Mouse (Mus musculus): ENCODE measurements around the gene Ric8a.

Gene Ric8a

DNA sequence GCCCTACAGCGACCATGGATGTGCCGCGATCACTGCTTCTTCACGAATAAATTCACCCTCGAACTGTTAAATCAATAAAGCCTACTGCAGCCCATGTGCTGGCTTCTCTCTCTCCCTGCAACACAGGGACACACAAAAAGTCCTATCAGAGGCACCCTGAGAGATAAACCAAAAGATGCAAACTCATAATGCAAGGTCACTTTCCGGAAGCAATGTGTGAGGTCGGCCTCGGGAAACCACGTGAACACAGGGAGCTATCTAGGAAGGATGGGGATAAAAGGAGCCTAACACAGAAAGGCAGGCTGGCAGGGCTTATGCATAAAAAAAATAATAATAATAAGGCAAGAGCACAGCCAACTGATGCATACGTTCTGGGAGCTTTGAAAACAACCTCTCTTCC, 10.1 kb upstream of the Ric8a start:
- no peak for DNase-seq (ENCODE audit: low spot score)

- DNase-seq (ENCODE audit: low spot score), result no peak
Measured at GRCm38 (mm10) chr7:140847755-140848580, 8.8 kb upstream of the Ric8a start, which contains the start of gene Odf3. Gene Odf3 (plus strand): TSS chr7:140847805.

DNA sequence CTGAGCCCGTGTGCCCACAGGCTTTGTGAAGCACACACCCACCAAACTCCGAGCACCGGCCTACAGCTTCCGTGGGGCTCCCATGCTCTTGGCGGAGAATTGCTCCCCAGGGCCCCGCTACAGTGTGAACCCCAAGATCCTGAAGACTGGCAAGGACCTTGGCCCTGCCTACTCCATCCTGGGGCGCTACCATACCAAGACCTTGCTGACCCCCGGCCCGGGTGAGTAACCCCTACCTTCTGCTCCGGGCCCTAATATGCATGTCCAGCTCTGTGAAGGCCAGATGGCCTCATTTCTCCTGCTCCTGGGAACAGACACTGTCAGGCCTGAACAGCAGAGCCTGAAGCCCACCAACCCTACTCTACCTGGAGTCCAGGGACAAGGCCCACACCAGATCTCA, 8.2 kb upstream of the Ric8a start:
- DNase-seq (ENCODE audit: low spot score), result no peak

GRCm38 (mm10) chr7:140851916-140852315, 4.8 kb upstream of the Ric8a start:
- DNase-seq (ENCODE audit: low spot score), result no peak

DNA sequence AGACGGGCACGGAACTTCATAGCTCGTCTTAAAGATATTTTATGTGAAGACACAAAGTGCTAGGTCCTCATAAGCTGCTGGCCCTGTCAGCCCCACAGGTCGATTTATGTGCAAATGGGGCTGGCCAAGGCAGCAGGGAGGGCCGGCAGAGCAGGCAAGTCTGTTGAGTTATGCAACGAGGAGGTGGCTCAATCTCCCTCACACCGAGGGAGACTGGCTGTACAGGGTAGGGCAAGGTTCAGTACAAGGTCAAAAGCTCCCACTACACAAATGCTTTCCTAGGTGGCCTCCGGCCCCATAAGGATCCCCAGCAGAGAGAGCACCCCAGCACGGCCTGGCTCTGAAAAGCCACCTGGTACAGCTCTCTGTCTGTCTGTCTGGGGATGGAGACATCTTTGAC, 3.4 kb upstream of the Ric8a start:
- peak; percentile 53 for DNase-seq (ENCODE audit: low spot score)

DNA sequence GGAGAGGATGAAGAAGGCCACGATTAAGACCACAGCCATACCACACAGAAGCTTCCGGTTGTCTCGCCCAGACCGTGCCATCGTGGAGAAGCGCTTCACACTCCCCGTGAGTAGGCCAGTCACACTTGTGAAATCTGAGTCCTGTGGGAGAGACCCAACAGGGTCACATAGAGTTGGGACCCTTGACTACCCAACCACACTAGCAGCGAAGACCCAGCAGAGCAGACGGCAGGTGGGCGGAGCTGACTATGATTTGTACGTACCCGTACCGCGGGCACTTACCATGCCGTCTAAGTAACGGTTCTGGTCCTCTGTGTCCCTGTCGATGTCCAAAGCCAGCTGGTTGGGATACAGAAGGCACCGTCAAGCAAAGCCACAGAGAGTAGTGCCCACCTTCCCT, 2.3 kb upstream of the Ric8a start:
- DNase-seq (ENCODE audit: low spot score), result no peak

GRCm38 (mm10) chr7:140855181-140855580, 1.6 kb upstream of the Ric8a start:
- DNase-seq (ENCODE audit: low spot score), result no peak

DNA sequence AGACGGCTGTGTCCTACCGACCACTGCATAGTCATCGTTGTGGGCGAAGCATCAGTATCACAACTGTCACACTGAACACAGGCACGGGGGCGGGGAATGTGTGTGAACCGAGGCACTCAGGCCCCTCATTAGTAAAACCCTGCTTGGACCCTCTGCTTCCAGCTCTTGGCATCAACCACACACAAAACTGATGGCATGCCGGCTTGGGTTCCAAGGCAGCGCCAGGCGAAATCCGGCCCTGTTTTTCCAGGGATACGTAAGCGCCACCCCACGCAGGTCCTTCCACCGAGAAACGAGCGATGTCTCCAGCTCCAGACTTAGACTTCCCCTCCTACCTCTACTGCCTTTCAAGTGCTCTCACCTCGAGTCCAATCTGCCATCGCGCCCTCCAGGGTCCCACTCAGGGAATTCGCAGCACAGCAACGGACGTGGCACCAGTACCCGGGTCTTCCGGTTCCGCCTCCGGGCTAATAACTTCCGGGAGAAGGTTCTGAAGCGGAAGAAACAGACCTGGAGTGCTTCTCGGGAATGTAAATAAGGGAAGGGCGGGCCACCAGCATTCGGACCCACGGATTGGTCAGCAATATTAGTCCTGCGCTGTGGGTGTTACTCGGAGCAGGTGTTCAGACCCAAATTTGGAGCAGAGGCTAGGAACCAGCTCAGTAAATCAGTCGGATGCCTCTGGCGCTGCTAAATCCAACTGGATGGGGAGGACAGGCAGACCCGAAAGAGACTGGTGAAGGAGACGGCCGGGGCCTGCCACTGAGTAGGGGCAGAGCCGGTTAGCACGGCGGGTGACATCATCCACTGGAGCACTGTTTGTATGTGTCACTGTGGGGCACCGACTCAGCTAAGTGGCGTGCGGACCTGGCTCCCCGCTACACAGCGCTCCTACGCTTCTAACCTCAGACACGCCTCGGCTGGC, 635 bp upstream of the Ric8a start, which contains the start of gene Gm45785:
Gm45785 (minus strand) TSS at position 472 of the 925 bp plus-strand sequence.
- peak; percentile 92 for DNase-seq (ENCODE audit: low spot score)

GRCm38 (mm10) chr7:140857550-140858505, 1.1 kb downstream of the Ric8a start, which contains the start of gene Bet1l:
Gene Bet1l (minus strand): TSS chr7:140857577.
- no peak for DNase-seq (ENCODE audit: low spot score)

DNA sequence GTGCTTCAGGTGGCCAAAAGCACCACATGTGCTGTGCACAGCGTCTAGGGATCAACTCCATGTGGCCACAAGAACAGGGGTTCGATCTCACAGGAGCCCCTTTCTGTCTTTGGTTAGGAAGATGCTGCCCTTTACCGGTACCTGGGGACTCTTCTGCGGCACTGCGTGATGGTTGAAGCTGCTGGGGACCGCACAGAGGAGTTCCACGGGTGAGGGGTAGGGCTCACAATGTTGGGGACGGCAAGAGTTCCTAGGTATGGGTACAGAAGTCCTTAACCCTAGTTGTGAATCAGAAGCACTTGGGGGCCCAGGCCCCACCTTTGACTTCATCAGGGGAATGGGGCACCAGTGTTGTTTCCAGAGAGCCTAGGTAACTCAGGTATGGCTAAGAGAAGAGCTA, 2.0 kb downstream of the Ric8a start:
- DNase-seq (ENCODE audit: low spot score), result no peak

DNA sequence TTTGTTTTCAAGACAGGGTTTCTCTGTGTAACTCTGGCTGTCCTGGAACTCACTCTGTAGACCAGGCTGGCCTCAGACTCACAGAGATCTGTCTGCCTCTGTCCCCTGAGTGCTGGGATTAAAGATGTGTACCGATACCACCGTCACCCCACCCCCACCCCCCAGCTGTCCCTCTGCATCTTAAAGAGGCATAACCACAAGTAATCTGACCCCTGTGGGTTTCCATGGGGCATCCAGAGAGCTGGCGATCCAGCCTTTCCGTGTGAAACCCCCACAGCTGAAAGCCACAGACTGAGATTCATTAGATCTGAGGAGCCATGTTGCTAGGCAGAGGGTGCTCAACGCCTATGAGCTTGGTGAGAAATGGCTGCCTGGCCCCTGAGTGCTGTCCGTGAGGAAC, 3.2 kb downstream of the Ric8a start:
- DNase-seq (ENCODE audit: low spot score), result no peak

- no peak for DNase-seq (ENCODE audit: low spot score)
Measured at GRCm38 (mm10) chr7:140860728-140861127, 4.0 kb downstream of the Ric8a start.

DNA sequence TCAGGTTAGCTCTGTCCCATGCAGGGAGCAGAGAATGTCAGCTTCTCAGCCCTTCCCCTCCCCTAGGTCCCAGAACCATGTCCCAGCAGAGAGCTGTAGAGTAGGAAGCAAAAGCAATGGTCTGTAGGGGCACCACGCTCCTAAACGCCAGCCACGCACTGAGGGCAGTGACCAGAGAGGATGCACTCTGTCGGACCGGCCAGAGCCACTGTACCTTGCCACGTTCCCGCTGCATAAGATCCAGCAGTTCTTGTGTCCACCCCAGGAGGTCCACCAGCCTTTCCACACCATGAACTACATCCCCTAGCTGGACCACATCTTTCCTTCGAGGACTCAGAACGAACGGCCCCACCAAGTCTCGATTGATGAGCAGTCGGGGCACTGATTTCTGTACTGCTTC, 8.0 kb downstream of the Ric8a start:
- no peak for DNase-seq (ENCODE audit: low spot score)

GRCm38 (mm10) chr7:140874224-140874623, 17.5 kb downstream of the Ric8a start:
- no peak for DNase-seq (ENCODE audit: low spot score)

DNA sequence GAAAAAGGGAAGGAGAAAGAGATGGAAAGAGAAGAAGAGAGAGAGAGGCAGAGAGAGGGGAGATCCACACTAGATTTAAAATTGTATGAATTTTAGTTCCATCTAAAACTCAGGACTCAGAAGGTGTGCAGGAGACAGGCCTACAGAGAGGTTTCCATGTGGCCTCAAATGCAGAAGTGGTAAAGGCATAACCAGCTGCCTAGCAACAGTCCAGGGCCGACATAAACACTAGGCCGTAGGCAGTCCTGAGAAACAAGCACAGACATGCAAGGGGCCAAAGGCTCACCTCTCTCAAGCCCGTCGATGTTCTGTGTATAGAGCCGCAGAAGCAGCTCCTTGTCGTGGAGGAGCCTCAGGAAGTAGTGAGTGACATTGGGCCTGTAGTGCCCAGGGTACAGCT, 20.6 kb downstream of the Ric8a start:
- no peak for DNase-seq (ENCODE audit: low spot score)

GRCm38 (mm10) chr7:140879355-140879754, 22.6 kb downstream of the Ric8a start:
- DNase-seq (ENCODE audit: low spot score), result no peak

- DNase-seq (ENCODE audit: low spot score), result peak; percentile 26
Measured at GRCm38 (mm10) chr7:140880419-140880818, 23.7 kb downstream of the Ric8a start.

- DNase-seq (ENCODE audit: low spot score), result no peak
Measured at GRCm38 (mm10) chr7:140880865-140881515, 24.2 kb downstream of the Ric8a start.

- peak; percentile 91 for DNase-seq (ENCODE audit: low spot score)
Measured at GRCm38 (mm10) chr7:140881696-140882468, 25.1 kb downstream of the Ric8a start, which contains the start of the genes Psmd13 and Sirt3. Gene Psmd13 (plus strand): TSS chr7:140881968. Gene Sirt3 (minus strand): TSS chr7:140882309.

- DNase-seq (ENCODE audit: low spot score), result no peak
Measured at GRCm38 (mm10) chr7:140882469-140882803, 25.7 kb downstream of the Ric8a start.
